Mouse (Mus musculus) adrenal gland, adult (tissue): ENCODE results near the gene Slc22a6.
A peak's percentile ranks its signal among the peaks of the same experiment; 100 is the strongest.

Experiments
- DNase-seq, 2 experiments: peaks; one replicate each; pipeline ENCODE4 v3.0.0; 2022 to 2023; ENCODE audit warnings: low spot score in 1 of 2; ENCODE audit not compliant: inconsistent age in 2 of 2

Slc22a6 gene

GRCm38 (mm10) chr19:8617904-8618303, at the start of gene Slc22a6:
TSS of gene Slc22a6 (plus strand) at chr19:8618039.
- no peak for DNase-seq

DNA sequence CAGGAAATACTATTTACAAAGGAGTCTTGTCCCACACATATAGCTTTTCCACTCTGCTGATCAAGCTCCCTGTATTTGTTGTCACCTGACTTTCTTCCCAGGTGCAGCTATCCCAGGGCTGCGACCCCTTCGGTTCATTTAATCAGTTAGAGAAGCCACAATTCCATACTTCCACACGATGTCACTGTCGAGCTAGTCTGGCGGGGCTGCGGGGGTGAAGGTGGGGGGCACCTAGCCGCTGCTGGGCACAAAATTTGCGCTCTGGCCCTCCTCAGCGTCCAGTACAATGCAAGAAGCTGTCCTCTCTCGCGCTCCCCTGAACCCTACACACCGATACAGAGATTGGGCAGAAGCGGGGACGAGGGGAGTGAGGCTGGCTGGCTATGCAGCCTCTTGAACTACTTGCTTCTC, 48.4 kb upstream of the Slc22a6 start:
- DNase-seq = peak in 1 of 2 experiments; percentile 44

DNA sequence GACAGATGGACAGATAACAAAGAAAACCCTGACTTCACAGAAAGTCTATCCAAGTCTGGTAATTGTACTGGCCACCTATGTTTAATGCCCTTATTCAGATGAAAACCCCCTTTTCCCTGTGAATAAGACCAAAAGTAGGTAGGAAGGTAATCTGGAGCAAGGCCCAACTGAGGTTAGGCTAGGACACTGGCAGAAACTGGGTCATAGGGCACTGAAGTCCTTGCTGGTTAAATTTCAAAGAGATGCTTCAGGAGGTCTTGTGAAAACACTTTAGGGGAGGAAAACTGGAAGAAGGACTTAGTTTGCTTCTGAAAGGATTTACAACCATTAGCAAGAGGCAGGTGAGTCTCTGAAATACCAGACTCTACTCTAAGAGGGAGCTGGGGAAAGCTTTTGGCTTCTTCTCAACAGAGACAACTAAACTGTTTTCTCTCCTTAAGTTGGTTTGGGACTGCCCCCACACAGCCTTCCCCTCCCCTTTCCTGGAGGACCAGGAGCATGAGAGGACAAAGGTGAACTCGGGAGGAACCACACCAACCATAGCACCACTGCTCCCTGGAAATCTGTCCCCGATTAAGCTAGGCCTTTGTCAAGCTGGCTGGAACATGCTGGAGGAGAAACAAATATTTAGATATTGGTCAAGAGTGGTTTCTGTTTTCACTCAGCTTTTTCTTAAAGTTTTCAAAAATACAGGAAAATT, 47.3 kb upstream of the Slc22a6 start:
- no peak for DNase-seq

DNA sequence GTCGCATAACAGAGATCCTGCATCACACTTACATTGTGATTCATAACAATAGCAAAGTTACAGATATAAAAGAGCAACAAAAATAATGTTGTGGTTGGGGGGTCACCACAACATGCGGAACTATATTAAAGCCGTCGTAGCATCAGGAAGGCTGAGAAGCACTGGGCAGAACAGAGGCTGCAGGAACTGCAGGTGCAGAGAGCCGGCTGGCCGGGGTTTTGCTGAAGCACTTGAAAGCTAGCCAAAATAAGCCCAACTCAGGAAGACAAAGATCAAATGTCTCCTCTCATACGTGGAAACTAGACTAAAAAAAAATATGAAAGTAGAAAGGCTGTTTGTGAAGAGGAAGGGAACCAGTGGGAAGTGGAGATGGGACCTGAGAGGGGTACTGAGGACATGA, 46.1 kb upstream of the Slc22a6 start:
- DNase-seq = peak in 1 of 2 experiments; percentile 39

- DNase-seq = no peak
These were observed 45.4 kb upstream of the Slc22a6 start for GRCm38 (mm10) chr19:8572485-8572884.

- DNase-seq = no peak
These were observed 40.4 kb upstream of the Slc22a6 start for GRCm38 (mm10) chr19:8577432-8577831.

DNA sequence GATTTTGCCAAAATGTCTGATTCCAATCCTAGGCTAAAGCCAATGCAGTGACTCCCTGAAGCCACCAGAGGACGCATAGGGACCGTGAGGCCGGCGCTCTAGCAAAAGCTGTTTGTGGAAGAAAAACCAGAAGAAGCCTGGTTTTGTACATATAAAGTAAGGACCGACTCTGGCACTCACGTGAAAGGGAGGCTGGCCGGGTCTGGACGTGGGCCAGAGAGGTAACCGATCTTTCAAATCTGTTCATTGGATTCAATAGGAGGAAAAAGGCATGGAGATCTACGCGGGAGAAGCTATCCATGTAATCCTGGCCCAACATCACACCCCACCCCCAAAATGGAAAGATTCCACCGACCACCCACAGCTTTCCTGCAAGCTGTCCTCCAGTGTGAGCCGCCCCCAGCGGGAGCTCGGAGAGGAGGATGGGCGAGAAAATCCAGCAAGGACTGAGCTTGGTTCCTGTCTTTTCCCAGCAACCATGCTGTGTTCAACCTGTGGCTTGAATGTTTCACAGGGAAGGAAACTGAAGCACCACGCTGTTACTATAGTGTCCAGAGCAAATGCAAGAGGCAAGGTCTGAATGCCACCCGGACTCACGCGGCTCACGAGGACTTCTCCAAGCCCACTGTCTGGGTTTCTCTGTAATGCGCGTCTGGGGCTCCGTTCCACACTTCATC, 39.4 kb upstream of the Slc22a6 start:
- DNase-seq = peak; percentile 42 to 81

DNA sequence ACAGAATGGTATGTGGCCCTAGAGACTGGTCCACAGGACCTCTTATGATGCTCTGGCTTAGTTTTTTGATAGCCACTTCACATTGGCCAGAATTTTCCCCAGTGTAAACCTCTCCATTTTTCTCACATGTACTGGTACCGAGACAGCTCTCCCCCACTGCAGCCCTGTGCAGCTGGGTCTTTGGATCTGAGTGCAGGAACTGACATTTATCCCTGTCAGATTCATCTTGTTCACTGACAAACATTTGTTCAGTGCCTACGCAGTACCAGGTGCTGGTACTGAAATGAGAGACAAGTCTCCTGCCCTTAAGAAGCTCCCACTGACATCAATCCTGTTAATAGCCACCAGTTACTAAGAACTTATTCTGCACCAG, 38.9 kb upstream of the Slc22a6 start:
- no peak for DNase-seq

DNA sequence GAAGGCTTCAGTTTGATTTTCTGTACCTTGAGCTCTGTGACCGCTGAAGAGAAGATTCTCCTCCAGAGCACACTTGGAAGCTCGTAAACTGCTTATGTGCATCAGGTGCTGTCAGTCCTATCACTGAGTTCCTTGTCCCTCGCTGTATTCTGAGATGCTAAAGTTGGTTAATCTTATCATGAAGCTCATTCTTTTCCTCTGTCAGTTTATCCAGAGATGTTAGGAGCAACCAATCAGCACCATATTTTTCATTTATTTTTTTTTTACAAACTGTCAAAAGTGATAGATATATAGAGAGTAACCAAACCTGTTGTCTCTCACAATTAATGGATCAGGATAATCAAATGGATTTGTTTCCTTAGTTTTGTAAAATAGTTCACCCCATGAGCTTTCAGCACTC, 32.5 kb upstream of the Slc22a6 start:
- DNase-seq = no peak

- no peak for DNase-seq
These were observed 31.9 kb upstream of the Slc22a6 start for GRCm38 (mm10) chr19:8585899-8586298.

- no peak for DNase-seq
These were observed 31.5 kb upstream of the Slc22a6 start for GRCm38 (mm10) chr19:8586350-8586749.

DNA sequence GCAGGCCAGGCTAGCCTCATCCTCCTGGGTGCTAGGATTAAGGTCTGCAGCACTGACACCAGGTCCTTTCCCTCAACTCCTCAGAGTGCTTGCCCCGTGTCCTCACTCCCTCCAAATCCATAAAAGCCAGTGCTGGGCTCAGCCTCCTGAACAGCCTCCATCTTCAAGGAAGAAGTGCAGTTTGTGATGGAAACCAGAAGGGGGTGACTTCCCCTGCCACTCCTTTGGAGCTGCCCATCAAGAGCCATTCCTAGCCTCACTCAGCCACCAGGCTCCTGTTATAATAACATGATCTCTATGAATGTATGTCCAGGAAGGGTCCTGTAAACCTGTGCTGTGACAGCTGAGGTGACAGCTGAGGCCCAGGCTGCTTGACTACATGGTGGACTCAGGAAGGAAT, 30.5 kb upstream of the Slc22a6 start:
- no peak for DNase-seq

DNA sequence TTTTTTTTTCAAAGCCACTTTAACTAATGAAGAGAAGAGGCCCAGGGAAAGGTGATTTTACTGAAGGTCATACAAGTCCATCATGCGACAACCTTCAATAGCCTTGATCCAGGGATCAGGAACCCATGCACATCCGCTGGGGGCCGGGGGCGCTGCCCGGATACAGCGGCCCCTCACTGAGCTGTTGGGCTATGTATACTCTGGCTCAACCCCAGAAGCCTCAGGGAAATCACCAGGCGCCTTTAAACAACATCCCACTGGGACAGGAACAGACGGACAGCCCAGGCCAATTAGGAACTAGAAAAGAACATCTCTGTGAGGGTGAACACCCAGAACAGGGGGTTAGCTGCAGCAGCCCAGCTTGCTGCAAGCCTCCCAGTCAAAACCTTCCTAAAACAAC, 26.9 kb upstream of the Slc22a6 start, which contains the start of gene Slc22a8:
TSS of gene Slc22a8 (plus strand) at position 301 of the 400 bp plus-strand sequence.
- DNase-seq = no peak

DNA sequence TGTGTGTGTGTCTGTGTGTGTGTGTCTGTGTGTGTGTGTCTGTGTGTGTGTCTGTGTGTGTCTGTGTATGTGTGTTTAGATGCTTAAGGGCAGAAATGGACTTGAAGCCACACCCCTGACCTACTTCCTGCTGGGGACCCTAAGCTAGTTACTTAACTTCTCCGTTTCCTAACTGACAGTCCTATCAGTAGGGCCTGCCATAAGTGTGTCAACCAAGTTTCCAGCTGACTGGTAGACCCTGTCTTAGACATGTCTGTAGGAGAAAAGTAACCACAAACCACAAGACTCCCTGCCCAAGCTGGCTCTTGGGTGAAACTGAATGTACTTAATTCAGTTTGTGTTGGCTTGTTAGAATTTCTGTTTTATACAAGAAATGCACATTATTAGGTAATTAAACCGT, 25.7 kb upstream of the Slc22a6 start:
- DNase-seq = no peak

DNA sequence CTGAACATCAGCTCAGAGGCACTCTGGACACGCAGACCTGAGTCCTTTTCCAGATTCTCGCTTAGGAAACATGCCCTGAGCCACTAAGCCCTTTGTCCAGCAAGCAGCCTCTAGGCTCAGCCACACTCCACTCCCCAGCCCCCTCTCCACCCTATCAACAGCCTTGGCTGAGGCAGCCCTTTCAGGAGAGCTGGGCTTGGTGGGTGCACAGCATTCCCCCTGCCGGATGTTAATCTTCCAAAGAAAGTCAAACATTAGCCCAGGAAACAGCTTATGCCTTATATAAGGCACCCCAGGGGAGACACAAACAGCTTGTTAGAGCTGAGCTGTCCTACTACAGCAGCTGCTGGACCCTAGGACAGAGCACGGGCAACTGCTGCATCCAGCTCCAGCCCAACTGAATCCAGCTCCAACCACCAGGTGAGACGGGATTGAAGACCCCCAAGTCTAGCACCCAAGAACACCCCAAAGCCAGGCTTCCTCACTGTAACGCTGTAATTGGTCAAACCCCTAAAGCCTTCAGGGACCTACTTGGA, 24.9 kb upstream of the Slc22a6 start:
- no peak for DNase-seq

GRCm38 (mm10) chr19:8593833-8594232, 24.0 kb upstream of the Slc22a6 start:
- no peak for DNase-seq

GRCm38 (mm10) chr19:8594518-8594917, 23.3 kb upstream of the Slc22a6 start:
- no peak for DNase-seq

GRCm38 (mm10) chr19:8597269-8597668, 20.6 kb upstream of the Slc22a6 start:
- no peak for DNase-seq

- no peak for DNase-seq
These were observed 18.6 kb upstream of the Slc22a6 start for GRCm38 (mm10) chr19:8599229-8599628.

- DNase-seq = no peak
These were observed 15.9 kb upstream of the Slc22a6 start for GRCm38 (mm10) chr19:8601922-8602321.

- no peak for DNase-seq
These were observed 14.9 kb upstream of the Slc22a6 start for GRCm38 (mm10) chr19:8602914-8603313.

- no peak for DNase-seq
These were observed 13.2 kb upstream of the Slc22a6 start for GRCm38 (mm10) chr19:8604536-8605240.
